Mouse (Mus musculus) 416B (cell line): ENCODE data around the gene E330034G19Rik.
"Not testable (repeated sequence)": the region's sequence is repeated elsewhere in the genome, so short reads cannot be mapped to it uniquely, and the experiment has no call there.

ENCODE experiments used
- DNase-seq: peaks from one replicate; pipeline ENCODE4 v3.0.0; 2011; ENCODE audit warnings: low read depth

The E330034G19Rik gene

GRCm38 (mm10) chr14:24292914-24293313 is at the start of gene E330034G19Rik:
Gene E330034G19Rik (plus strand): TSS chr14:24293214.
- DNase-seq: no peak

GRCm38 (mm10) chr14:24244330-24245176 is 48.5 kb upstream of the E330034G19Rik start:
- no peak for DNase-seq

- DNase-seq: no peak
Measured at GRCm38 (mm10) chr14:24245177-24246081, 47.6 kb upstream of the E330034G19Rik start, which contains the start of gene Dlg5. Gene Dlg5 (minus strand): TSS chr14:24245920.

- no peak for DNase-seq
Measured at GRCm38 (mm10) chr14:24249926-24250325, 43.1 kb upstream of the E330034G19Rik start.

DNA sequence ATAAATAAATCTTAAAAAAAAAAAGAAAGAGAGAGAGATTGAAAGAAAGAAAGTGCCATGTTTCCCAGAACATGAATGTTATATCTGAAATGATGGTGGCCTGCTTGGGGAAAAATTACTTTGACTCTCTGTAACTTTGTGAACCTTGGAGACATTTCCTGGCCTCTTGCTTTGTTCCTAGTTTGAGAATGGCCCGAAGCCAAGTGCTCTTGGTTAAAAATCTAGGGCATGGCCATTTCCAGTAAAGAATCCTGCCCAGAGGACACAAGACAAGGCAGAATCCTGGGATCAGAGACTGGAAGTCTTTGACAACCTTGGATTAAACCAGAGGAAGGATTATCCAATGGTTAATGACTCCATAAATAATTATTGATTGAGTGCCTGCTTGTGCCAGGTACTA is 41.7 kb upstream of the E330034G19Rik start:
- DNase-seq: no peak

GRCm38 (mm10) chr14:24253611-24254202 is 39.3 kb upstream of the E330034G19Rik start:
- DNase-seq: no peak

DNA sequence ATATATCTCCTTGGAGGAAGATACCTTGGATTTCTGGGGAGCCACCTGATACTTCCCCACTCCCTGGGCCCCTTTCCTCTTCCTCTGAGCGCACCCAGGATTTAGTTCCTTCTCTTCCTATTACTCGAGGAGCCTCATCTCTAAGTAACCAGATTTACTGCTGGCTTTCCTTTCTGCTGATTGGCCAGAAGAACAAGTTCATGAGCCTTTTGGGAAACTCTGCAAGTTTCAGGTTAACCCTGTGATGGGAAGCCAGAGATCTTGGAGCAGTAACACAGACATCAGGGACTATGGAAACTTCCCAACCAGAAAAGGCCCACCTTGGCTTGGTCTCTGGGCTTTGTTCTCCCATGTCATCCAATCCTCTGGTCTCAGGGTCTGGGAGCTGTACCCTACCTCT is 37.1 kb upstream of the E330034G19Rik start:
- no peak for DNase-seq

GRCm38 (mm10) chr14:24260391-24260790 is 32.6 kb upstream of the E330034G19Rik start:
- DNase-seq: no peak

GRCm38 (mm10) chr14:24262382-24262781 is 30.6 kb upstream of the E330034G19Rik start:
- DNase-seq: no peak

- DNase-seq: no peak
Measured at GRCm38 (mm10) chr14:24262915-24263314, 30.1 kb upstream of the E330034G19Rik start.

DNA sequence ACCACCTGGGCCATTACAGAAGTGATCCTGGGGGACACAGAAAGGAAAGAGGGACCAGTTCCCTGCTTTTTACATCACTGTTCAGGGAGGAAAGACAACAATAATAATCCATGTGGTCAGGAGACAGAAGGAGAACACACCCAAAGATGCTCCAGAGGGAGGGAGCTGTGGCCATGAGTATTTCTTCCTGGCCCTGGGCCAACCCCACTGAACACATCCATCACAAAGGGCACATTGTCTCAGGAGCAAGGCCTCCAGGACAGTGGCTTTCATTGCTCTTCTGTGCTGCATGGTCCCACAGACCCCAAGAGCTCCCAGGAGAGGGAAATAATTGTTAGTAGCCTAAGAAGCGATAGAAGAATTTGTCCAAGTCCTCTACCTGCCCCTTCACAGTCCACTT is 23.4 kb upstream of the E330034G19Rik start:
- no peak for DNase-seq

GRCm38 (mm10) chr14:24273575-24273974 is 19.4 kb upstream of the E330034G19Rik start:
- DNase-seq: peak; percentile 40

GRCm38 (mm10) chr14:24275534-24275933 is 17.5 kb upstream of the E330034G19Rik start:
- DNase-seq: peak; percentile 25

GRCm38 (mm10) chr14:24281278-24281677 is 11.7 kb upstream of the E330034G19Rik start:
- peak; percentile 14 for DNase-seq

DNA sequence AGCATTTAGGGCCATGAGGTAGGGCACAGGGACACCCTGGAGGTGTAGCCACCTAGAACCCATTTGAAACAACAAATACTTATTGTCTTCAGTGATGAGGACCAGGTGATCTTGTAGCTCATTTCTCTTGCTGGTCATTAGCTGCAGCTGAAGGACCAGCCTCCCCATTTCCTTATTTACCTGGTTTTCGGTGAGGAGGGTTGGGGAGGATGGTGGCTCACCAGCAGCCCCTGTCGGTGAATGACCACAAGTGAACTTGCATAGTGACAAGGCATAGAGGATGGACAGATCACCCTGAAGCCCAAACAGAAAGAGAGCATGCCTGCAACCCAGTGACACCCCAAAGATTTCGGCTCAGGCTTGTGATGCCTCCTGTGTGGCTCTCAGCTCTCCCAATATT is 10.7 kb upstream of the E330034G19Rik start:
- no peak for DNase-seq

GRCm38 (mm10) chr14:24286136-24286535 is 6.9 kb upstream of the E330034G19Rik start:
- no peak for DNase-seq

GRCm38 (mm10) chr14:24290726-24291125 is 2.3 kb upstream of the E330034G19Rik start:
- no peak for DNase-seq

DNA sequence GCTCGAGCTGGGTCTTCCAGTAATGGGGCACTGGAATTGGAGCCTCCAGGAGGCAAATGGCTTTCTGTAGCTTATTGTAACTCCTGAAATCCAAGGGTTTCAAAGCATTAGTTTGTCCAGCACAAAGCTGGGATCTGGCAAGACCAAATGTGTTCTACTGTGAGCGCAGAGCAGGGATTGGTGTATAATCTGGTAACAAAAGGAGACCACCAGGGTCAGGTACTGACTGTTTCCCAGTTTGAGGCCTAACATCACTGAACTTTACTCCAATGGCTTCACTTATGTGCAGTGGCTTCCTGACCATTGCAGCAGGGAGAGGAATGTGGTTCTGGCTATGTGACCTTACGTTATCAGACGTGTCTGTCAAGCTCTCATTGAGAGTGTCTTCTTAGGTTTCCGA is 617 bp downstream of the E330034G19Rik start:
- no peak for DNase-seq

DNA sequence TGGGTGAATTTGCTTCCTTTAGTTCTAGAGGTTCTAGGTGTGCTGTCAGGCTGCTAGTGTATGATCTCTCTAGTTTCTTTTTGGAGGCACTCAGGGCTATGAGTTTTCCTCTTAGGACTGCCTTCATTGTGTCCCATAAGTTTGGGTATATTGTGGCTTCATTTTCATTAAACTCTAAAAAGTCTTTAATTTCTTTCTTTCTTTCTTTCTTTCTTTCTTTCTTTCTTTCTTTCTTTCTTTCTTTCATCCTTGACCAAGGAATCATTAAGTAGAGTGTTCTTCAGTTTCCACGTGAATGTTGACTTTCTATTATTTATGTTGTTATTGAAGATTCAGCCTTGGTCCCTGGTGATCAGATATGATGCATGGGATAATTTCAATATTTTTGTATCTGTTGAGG is 9.1 kb downstream of the E330034G19Rik start:
- DNase-seq: not testable (repeated sequence)

GRCm38 (mm10) chr14:24306667-24307066 is 13.7 kb downstream of the E330034G19Rik start:
- DNase-seq: no peak

- no peak for DNase-seq
Measured at GRCm38 (mm10) chr14:24307146-24307545, 14.1 kb downstream of the E330034G19Rik start.

DNA sequence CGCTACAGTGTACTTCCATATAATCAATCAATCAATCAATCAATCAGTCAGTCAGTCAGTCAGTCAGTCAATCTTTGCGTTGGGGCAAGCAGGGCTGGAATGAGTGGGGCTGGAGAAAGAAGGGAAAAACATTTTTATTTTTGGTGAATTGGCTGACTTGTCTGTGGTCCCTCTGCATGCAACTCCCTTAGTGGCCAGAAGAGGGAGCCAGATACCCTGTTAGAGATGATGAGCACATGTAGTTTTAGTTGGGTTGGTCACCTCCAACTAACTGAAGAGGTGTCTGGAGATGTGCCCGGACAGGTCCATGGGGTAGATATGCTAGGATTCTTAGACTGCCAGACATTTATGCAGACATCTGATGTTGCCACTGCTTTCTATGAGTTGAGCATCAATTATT is 18.1 kb downstream of the E330034G19Rik start:
- DNase-seq: peak; percentile 80
